Mouse (Mus musculus) activated CD4-positive, CD25-positive, alpha-beta regulatory T cell, adult 9 weeks (primary cell): ENCODE data around the gene Wnt10a. TPM values are rescaled to one million over a fixed set of nuclear protein-coding genes. Genes with fewer than 3 reads are reported as not detected.

Experiments
- polyA plus RNA-seq: library from polyadenylated mRNA; unstranded; fragments of 100-300 nt; shearing (Covaris generic); gene quantifications from one replicate; pipeline ENCODE4 v1.2.1, GENCODE M21; 2017

Gene Wnt10a
- polyA plus RNA-seq = 0.29 TPM

DNA sequence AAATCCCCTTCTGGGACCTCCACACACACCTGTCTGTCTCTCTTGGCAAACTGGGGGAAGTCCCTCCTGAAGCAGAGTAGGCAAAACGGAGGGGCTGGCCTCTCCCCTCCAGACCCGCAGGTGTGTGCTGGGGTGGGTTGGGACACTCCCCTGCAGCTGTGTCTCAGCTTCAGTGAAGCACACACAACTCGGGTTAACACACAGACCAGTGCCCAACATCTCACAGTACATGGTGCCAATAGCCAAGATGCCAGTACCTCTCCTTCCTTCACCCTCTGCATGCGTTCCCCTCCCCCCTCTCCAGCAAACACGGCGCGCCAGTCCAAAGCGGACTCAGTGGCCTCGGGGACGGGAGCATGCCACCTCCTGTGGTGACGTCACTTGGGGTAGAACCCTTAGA, at the start of gene Wnt10a:
Gene Wnt10a (plus strand): TSS at position 268 of the 400 bp plus-strand sequence.

DNA sequence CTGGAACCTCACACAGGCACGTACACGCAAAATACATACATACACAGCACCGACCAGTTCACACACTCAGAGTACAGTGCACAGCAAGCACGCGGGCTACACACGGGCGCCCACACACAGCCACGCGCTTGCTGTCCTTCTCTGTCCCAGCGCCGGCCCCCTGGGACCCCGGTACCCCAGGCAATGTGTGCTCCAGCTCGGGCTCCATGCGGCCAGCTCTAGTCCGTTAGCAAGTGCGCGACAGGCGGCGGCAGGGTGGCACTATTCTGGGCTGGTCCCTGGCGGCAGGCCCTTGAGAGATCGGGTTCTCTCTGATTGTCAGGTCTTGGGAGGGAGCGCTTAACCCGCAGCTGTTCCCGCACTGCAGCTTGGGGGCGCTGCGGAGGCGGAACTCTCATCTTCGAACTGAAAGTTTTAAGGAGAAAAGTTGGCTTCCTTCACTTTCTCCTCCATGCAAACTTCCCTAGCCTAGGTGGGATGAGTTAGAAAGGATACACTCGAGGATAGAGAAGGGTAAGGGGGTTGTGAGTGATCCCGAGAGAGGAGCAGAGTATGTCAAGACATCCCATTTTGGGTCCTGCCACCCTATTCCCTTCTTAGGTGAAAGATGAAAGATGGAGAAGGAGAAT, 42.6 kb upstream of the Wnt10a start, which contains the start of gene Prkag3:
Gene Prkag3 (minus strand): TSS at position 579 of the 629 bp plus-strand sequence.

DNA sequence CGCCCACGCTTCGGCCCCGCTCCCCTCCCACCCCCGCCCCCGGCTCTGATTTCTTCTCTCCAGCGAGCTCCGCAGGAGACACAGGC, 19.6 kb upstream of the Wnt10a start, which contains the start of gene Wnt6:
Gene Wnt6 (plus strand): TSS at position 48 of the 86 bp plus-strand sequence.

Other genes with a start within 250 kb of the Wnt10a start
- 0.38 TPM for gene Plcd4, start 248.6 kb upstream of the Wnt10a start, polyA plus RNA-seq
- gene Usp37, start 247.2 kb upstream of the Wnt10a start, polyA plus RNA-seq = 20.7 TPM
- 22.7 TPM for gene Zfp142, start 203.3 kb upstream of the Wnt10a start, polyA plus RNA-seq
- gene Bcs1l, start 203.2 kb upstream of the Wnt10a start, polyA plus RNA-seq = 13.6 TPM
- 33.3 TPM for gene Rnf25, start 190.1 kb upstream of the Wnt10a start, polyA plus RNA-seq
- not detected for gene Stk36, start 190.1 kb upstream of the Wnt10a start, polyA plus RNA-seq
- 41.7 TPM for gene Ttll4, start 129.8 kb upstream of the Wnt10a start, polyA plus RNA-seq
- 0.40 TPM for gene Cyp27a1, start 77.9 kb upstream of the Wnt10a start, polyA plus RNA-seq
- not detected for gene Prkag3, start 42.3 kb upstream of the Wnt10a start, polyA plus RNA-seq
- not detected for gene Wnt6, start 19.6 kb upstream of the Wnt10a start, polyA plus RNA-seq
- not detected for gene Cdk5r2, start 63.4 kb downstream of the Wnt10a start, polyA plus RNA-seq
- not detected for gene Fev, start 93.9 kb downstream of the Wnt10a start, polyA plus RNA-seq
- not detected for gene Cryba2, start 101.6 kb downstream of the Wnt10a start, polyA plus RNA-seq
- gene Cfap65, start 144.1 kb downstream of the Wnt10a start, polyA plus RNA-seq = 0.09 TPM
- not detected for gene Ihh, start 160.2 kb downstream of the Wnt10a start, polyA plus RNA-seq